Mouse (Mus musculus): Measurements from ENCODE around the gene Trim52. TPM values are rescaled to one million over a fixed set of nuclear protein-coding genes. Genes with fewer than 3 reads are reported as not detected.

The Trim52 gene
- total RNA-seq (2023) = not detected

GRCm38 (mm10) chr14:106105980-106106379, at the start of gene Trim52:
TSS of gene Trim52 (plus strand) at chr14:106106198.

Other genes with a start within 250 kb of the Trim52 start
- gene Spry2, start 209.4 kb upstream of the Trim52 start, total RNA-seq (2023) = 5.1 TPM